Mouse (Mus musculus) bone marrow, adult 2 months (tissue): ENCODE measurements around the gene Foxf1.

Source experiments
- CTCF ChIP-seq: fragments of 200-500 bp; IDR thresholded peaks from 2 replicates; pipeline ENCODE4 v1.5.1; 2011; ENCODE audit warnings: low read length, control low read depth; ENCODE audit not compliant: control insufficient read depth, insufficient read depth
- POLR2A ChIP-seq: fragments of 200-500 bp; IDR thresholded peaks from 2 replicates; pipeline ENCODE4 v1.6.1; 2011; ENCODE audit warnings: low read depth, mild to moderate bottlenecking, control low read depth, low read length, borderline replicate concordance; ENCODE audit not compliant: control insufficient read depth

DNA sequence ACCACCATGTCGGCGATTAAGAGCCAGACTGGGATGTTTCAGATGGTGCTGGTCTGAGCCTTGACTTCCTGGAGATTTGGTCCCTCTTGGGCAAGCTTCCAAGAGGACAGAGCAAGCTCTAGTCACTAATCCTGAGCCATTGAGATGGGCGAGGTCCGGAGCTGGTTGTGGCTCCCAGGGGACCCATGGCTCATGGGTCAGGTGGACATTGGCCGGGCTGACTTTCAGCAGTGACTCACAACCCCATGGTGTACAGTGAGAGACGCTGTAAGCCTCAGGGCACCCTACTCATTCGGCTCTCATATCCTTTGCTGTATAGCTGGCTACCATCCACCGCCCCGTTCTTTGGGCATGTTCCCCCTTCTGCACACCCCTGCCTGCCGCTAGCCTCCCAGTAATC lies 49.9 kb downstream of the Foxf1 start:
- TF ChIP-seq CTCF (no peak), POLR2A (no peak)
